In genomic region chr3:115660701-115661460, GRCm38 (mm10) we compare ENCODE assay signal across 8 mouse cellular contexts. TPM values are rescaled to one million over a fixed set of nuclear protein-coding genes. Genes with fewer than 3 reads are reported as not detected.
DNase-seq lines count a peak whose midpoint lies in the region; ATAC-seq lines count a peak whose summit lies in the region.

No protein-coding gene starts in this region.

- H3K4me1 ChIP-seq in hindbrain, embryonic 15.5 days (replicated peaks) = no peaks in the 10 kb centered on the region

- H3K4me2 ChIP-seq in hindbrain, embryonic 15.5 days = no peak overlapping the region

- no peak overlapping the region for H3K9ac ChIP-seq in hindbrain, embryonic 15.5 days

- peak; percentile 75 for DNase-seq in MEL-GATA-1-ER (ENCODE audit: extremely low read depth, low read depth)
- DNase-seq in cerebellum, postnatal 10 days = peak; percentile 74 to 79
- peak; percentile 68 to 70 for DNase-seq in frontal cortex, postnatal 25 days (ENCODE audit: low spot score in 2 of 2)
- peak; percentile 72 to 73 for DNase-seq in layer of hippocampus, postnatal 36 days
- peak; percentile 82 to 87 for DNase-seq in right cerebral cortex, adult 2 months (ENCODE audit: low spot score in 2 of 2)
- peak; percentile 14 for DNase-seq in urinary bladder, postnatal 10 days (ENCODE audit: low spot score)

- peak; percentile 84 for ATAC-seq in hindbrain, embryonic 15.5 days (ENCODE audit: low FRiP score, low read depth)
- ATAC-seq in megakaryocyte, adult 5-6 weeks (ENCODE audit: poor library complexity, severe bottlenecking) = peak; percentile 97

- H3K9me3 ChIP-seq in hindbrain, embryonic 15.5 days = no peaks in the 10 kb centered on the region

- WGBS in hindbrain, embryonic 15.5 days = 48% methylated on average over 9 of the region's 9 CpGs

- H3K36me3 ChIP-seq in hindbrain, embryonic 15.5 days = no peaks in the 10 kb centered on the region

- H3K27me3 ChIP-seq in hindbrain, embryonic 15.5 days = no peaks in the 10 kb centered on the region

- H3K27ac ChIP-seq in hindbrain, embryonic 15.5 days (replicated peaks) = no peak overlapping the region

- H3K4me3 ChIP-seq in hindbrain, embryonic 15.5 days = no peak overlapping the region

RNA-seq across cellular contexts. Expression of gene S1pr1, which starts 54.0 kb away (rescaled TPM):
- 30.6 and 31.4 TPM in 2 replicates for polyA plus RNA-seq in hindbrain, embryonic 15.5 days (2015; fragmentation: Nextera tagmentation; extraction: Ambion mirVana)
- total RNA-seq in layer of hippocampus, postnatal 36 days (2021) = 100 to 1,000 TPM in 1 of 2 experiments, 10 to 100 TPM in 1; 97.0 to 108 TPM
- total RNA-seq in megakaryocyte, adult 5-6 weeks (2015) = 2.4 and 5.8 TPM in 2 replicates
- 3.3 and 3.6 TPM in 2 replicates for total RNA-seq in megakaryocyte, adult 5-6 weeks (2017)

Comparison
In these comparisons a context has a peak if more than half of its experiments do, and no peak if none do; other contexts are left out.
1. DNase-seq: peak in every context shown above with its lines; median percentile 84 in right cerebral cortex, adult 2 months; 76 in cerebellum, postnatal 10 days; 75 in MEL-GATA-1-ER; 72 in layer of hippocampus, postnatal 36 days; 69 in frontal cortex, postnatal 25 days; 14 in urinary bladder, postnatal 10 days.
2. RNA of gene S1pr1, which starts 54.0 kb away (total RNA-seq): 97.0 to 108 TPM in layer of hippocampus, postnatal 36 days; 2.4 to 5.8 TPM in megakaryocyte, adult 5-6 weeks; every median in the first group is over 10 times any median in the second.